Mouse (Mus musculus): ENCODE measurements around the gene Cc2d1a.

The Cc2d1a gene

DNA sequence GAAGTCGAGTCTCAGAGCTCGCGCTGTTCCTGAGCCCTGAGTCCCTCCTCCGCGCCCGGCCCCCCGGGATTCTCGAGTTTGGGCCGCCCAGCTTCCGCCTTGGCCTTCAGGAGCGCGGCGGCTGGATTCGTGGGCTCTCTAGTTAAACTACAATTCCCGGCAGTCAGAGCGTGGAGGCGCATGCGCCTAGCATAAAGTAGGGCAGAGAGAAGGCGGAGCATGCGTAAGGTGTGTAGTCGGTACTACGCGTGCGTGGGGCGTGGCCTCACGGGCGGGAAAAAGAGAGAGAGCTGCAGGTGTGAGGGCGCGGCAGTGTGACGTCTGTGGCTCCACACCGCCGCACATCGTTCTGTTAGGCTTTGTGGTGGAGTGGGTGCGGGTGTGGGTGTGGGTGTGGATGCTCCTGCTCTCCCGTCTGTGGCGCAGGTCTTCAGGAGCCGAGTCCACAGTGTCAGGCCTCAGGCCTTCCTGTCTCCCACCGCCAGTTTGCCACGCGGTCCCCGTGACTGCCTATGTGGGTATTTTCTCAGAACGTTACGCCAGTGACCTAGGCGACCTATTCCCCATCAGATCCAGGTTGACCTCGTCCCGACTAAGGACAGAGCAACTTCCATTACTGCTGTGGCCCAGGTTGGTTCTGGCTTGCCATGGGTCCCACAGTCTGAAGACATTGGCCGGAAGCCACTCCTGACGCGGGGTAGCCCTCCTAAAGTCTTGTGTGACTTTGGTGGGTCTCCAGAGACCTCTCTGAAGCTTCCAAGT, at the start of gene Cc2d1a, which contains the start of gene 4930432K21Rik:
Cc2d1a (minus strand) TSS at position 168 of the 762 bp plus-strand sequence.
4930432K21Rik (plus strand) TSS at position 257 of the 762 bp plus-strand sequence.
- DNase-seq (ENCODE audit: low read depth, low spot score): peak; percentile 99

DNA sequence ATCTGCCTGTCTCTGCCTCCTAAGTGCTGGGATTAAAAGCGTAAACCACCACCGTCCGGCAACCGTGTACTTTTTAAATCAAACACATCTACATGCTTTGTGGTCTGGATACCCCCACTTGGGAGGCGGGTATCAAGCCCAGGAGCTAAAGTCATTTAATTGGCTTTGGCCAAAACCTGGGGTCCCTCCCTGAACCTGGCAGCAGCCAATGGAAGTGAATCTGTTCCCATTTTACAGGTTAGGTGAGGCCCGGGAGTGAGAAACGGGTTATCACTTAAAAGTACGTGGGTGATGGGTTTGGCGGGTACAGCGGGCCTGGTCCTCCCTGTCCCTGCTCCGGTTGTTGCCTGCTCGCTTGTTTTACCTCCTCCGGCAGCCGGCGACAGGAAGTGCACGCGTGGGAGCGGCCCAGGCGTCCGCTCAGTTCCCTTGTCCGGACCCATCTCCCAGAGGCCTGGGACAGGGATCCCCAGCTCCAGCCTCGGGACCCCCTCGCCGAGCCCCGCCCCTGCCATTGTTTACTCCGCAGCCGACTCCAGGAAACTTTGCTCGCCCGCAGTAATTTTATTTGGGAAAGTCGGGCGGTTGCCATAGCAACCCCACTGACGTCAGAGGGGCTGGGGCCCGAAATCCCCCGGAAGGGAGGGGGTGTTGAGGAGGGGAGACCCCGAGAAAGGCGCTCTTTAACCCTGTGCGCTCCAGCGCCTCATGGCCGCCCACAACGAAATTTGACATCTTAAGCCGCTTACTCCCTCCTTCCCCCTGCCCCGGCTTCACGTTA, 49.6 kb upstream of the Cc2d1a start:
- peak; percentile 39 for DNase-seq (ENCODE audit: low read depth, low spot score)

DNA sequence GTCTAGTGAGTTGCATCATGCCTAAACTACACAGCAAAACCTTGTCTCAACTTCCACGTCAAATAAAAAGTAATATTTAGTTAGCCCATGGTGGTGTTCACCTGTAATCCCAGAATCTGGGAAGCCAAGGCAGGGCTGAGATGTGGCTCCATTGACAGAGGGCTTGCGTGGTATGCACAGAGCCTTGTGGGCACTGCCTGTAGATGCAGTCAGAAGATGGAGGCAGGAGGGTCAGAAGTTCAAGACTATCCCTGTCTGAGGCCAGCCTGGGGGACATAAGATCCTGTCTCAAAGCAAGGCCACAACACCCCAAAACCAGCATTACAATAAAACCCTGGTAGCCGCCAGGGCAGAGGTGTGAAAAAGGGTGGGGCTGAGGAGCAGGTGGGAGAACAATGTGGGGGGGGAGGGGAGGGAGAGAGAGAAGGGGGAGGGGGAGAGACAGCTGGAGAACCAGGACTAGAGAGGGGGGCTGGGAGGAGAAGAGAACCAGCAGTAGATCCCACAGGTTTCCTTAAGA, 46.5 kb upstream of the Cc2d1a start:
- DNase-seq (ENCODE audit: low read depth, low spot score): no peak

DNA sequence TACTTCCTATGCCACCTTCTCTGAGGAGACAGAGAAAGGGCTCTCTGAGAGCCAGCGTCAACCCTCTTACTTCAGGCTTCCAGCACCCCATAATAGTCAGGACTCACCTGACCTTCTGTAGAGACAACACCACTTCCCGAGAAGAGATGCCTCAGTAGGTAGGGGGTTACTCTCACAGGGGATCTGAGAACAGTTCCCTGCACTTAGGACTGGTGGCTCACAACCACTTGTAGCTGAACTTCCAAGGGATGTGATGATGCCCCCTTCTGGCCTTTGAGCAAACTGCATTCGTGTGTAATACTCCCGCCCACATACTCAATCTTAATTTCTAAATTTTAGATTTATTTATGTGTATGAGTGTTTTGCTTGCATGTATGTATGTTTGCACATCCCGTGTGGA, 45.8 kb upstream of the Cc2d1a start:
- peak; percentile 38 for DNase-seq (ENCODE audit: low read depth, low spot score)

DNA sequence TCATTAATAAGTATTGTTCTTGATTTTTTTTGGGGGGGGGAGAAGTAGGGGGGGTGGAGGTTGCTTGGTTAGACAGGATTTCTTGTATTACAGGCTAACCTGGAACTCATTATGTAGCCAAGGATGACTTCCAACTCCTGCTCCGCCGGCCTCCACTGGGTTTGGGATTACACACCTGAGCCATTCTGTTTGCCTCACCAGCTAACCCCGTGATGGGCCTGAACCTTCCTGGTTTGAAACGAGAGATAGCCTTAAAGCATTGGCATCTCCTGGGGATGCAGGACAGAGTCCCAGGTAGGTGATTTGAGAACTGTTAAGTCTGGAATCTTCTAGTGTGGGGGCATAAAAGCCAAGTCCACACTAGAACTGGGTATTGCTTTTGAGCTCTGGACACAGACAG, 45.4 kb upstream of the Cc2d1a start:
- DNase-seq (ENCODE audit: low read depth, low spot score): no peak

DNA sequence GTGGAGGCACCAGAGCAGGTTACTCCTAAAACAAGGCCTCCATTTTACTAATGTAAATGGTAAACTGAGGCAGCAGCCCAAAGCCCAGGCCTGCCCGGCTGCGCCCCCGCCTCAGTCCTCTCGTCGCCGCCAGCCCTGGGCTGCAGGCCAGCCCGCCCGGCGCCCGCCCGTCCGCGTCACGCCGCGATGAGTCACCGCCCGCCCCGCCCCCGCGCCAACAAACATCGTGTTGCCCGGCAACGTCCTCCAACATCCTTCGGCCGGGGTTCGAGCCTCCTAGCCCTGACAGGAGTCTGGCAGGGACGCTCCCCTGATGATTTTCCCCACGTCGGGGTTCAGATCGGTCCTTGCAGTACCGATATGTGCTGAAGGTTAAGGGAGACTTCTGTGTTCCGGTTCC, 44.8 kb upstream of the Cc2d1a start:
- no peak for DNase-seq (ENCODE audit: low read depth, low spot score)

DNA sequence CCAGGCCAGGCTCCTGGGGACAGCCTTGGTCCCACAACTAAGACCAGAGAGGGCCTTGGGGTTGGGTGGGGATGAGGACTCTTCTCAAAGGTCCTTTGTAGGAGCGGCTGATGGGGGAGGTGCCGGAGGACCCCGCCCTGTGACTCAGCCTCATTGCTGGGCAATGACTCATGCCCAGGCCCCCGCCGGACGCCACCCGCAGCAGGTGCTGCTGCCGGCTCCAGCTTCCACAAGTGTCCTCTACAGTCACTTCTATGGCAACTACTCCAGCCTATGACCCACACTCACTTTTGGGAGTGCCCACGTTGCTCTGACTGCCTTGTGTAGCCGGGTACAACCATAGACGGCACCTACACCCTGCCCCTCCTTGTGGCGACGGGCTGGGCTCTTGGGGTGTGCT, 44.3 kb upstream of the Cc2d1a start:
- no peak for DNase-seq (ENCODE audit: low read depth, low spot score)

DNA sequence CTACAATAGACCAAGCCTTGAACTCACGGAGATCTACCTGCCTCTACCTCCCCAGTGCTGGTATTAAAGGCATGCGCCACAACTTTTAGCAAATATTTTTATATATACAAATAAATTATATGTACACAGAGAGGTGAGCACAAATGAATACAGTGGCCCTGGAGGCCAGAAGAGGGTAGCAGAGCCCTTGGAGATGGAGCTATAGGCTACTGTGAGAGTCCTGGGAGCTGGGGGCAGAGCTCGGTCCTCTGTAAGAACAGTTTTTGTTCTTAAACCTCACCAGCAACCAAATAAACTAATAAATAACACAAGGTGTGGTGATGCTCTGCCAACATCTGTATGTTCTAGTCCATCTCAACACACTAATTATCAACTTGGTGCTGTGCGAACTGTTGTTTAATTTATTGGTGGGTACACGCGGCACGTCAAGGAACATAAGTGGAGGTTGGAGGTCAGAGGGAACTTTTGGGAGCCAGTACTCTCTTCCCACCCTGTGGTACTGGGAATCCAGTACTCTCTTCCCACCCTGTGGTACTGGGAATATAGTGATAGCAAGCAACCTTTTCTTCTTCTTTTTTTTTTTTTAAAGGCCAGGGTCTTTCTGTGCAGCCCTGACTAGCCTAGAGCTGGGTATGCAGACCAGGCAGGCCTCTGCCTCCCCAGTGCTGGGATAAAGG, 42.6 kb upstream of the Cc2d1a start:
- DNase-seq (ENCODE audit: low read depth, low spot score): peak; percentile 45

DNA sequence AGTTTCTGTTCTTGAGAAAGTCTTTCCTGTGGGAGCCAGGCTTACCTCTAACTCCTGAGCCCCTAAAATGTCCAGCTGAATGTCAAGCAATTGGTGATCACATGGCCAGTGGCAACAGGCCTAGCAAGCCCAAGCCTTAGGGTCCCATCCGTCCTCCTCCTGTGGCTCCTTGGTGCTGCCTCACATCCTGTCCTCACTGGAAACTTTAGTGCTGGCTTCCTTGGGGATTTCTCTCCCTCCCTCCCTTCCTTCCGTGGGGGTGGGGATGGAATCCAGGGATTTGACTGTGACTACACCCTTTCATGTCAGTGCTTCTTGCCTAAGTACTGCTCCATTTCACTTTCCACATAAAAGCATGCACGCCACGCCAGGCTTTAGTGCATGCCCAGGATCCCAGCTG, 41.9 kb upstream of the Cc2d1a start:
- no peak for DNase-seq (ENCODE audit: low read depth, low spot score)

DNA sequence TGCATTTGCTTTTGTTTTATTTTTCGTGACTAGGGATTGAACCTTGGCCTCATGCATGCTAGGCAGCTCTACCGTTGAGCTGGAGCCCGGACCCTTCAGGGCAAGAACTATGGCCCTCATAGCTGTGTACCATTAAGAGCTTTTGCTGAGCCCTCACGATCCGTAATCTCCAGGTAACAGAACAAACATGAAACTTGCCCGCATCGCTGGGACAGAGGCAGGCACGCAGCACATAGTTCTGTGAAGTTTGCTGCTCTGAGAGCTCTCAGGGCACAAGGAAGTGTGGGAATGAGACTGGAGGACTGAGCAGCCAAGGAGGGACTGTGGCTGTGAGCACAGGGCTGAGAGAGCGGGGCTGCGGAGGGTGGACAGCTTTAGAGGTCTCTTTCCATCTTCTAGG, 40.9 kb upstream of the Cc2d1a start:
- DNase-seq (ENCODE audit: low read depth, low spot score): no peak

DNA sequence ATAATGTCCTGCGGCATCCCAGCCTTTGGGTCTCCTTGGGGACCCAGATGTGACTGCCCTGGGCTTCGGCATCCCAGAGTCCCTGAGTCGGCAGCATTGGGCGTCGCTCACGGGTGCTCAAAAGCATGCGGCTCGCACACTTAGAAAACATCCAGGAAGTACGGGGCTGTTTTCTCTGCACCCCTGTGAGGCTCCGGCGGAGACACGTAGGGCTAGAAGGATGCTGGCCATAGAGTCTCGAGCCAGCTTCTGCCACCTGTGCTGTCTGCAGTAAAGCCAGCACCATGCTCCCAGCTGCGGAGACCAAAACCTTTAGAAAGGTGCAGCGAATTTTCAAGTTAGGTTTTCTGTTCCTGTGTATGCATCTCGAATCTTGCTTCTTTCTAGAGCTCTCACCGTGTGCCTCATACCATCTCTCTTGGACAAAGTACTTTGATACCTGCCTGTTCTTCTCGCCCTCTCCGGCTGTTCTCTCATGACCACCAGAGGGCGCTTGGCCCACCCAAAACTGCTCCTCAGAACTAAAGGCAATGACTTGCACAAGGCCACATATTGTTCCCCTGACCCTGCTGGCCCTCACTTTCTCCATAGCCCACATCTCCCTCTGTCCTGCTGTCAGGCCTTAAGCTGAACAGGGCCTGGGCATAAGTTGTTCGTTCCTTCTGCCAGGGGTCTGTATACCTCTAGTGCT, 39.5 kb upstream of the Cc2d1a start:
- DNase-seq (ENCODE audit: low read depth, low spot score): peak; percentile 91

DNA sequence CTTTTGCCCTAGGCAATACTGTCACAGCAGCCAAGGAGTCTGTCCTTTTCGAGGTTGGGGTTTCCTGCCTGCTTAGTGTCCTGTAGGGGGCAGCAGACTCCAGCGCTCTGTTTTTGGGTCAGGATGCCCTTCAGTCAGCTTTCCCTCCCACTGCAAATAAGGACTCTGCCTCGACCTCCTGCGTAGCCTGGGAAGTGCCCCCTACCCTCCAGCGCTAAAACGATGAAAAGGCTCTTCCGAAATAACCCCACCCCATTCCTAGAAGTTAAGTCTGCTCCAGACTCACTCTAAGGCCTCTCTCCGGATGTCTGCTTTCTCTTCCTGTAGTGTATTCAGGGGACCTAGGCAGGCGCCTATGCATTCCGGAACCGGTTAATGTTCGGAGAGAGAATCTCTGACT, 38.8 kb upstream of the Cc2d1a start:
- DNase-seq (ENCODE audit: low read depth, low spot score): peak; percentile 88

DNA sequence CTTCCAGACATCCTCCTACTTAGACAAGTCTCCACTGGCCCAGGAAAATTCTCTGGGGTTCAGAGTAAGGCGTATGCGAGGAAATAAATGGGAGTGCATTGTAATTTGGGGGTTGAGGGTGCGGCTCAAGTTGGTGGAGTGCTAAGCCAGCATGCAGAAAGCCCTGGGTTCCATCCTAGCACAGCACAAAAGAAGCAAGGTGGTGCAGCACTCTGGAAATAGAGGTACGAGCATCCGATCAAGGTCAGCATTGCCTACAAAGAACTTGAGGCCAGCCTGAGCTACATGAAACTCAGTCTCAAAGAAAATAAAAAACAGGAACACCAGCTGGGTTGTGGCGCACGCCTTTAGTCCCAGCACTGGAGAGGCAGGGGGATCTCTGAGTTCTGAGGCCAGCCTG, 37.4 kb upstream of the Cc2d1a start, which contains the start of gene Nanos3:
Nanos3 (minus strand) TSS at position 101 of the 400 bp plus-strand sequence.
- no peak for DNase-seq (ENCODE audit: low read depth, low spot score)

DNA sequence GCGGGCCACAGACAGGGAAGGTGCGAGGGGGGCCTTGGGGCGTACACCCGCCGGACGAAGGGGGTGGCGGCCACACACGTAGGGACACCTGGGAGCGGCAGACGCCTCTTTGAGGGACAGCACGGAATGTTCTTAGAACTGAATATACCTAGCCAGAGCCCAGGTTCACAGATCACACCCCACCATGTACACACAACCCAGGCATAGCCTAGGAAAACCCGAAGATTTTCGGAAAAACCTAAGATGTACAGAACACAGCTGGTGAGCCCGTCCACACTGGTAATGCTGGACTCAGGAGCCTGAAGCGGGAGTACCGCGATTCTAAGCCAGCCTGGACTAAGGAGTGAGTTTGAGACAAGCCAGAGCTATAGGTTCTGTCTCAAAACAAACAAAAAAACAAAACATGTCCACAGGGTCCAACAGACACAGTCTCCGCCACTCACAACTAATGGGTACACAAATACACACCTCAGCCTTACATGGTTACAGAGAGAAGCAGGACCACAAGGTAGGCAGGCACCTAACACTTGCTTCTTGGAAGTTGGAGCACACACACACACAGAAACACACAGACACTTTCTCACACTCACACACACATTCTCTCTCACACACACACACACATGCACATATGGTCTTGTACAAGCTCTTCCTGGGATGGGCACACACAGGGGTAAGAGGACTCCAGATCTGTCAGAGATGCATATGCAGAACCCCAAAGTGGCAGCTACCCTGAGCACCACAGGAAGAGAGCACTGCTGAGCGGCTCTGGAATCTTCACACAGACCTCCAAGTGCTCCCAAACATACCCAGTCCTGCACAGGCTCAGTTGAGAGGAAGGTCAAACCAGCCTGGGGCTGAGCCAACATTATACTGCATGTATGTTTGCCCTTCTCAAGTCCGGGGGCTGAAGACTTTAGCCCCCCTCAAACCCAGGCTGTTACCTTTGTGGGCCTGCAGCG, 36.6 kb upstream of the Cc2d1a start:
- DNase-seq (ENCODE audit: low read depth, low spot score): no peak

DNA sequence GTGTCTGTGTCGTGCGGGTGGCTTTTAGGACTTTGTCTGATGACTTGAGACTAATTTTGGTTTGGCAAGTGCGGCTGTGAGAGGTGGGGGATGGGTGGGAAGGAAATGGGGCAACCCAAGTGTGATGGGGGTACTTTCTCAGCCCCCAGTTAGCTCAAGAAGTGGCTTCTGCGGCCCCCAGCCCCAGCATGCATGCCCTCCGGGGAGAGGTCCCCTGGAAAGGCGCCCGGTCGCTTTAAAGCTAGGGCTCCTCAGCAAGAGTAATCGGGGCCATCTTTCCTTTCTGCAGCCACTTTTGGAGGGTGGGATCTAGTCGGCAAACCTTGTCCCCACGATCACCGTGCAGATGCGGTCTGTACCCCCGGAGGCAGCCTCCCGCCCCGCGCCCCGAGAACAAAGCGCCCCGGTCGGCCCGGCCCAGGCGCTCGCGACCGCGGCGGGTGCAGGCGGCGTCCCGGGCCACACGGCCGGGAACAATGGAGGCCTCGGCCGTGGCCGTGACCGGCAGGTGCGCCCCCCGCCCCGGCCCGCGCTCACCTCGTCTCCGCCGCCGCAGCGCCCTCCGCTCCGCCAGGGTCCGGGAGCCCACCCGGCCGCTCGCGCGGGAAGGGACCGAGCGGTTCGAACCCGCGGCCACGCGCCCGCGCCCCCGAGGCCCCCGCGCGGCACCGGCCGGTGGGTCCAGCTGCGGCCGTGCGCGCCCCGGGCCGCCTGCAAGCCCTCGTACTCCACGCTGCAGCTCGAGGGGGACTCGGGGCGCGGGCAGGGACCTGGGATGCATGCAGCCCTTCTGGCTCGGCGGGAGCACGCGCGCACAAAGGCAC, 35.7 kb upstream of the Cc2d1a start:
- DNase-seq (ENCODE audit: low read depth, low spot score): no peak

DNA sequence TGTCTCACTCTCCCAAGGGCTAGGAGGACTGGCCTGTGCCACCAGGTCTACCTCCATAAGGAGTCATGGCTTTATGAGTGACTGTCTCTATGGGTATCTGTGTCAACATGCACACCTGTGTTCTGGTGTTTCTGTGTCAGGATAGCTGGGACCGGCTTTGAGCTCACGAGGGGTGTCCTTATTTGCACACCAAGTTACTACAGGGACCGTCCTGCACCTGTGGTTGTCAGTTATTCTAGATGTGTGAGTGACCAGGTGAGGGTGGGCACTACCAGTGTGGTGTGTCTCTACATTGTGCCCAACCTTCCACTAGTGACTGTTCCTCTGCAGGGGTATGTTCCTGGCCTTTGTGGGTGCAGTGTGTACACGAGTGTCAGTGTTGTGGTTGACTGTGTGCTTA, 35.1 kb upstream of the Cc2d1a start:
- DNase-seq (ENCODE audit: low read depth, low spot score): no peak

DNA sequence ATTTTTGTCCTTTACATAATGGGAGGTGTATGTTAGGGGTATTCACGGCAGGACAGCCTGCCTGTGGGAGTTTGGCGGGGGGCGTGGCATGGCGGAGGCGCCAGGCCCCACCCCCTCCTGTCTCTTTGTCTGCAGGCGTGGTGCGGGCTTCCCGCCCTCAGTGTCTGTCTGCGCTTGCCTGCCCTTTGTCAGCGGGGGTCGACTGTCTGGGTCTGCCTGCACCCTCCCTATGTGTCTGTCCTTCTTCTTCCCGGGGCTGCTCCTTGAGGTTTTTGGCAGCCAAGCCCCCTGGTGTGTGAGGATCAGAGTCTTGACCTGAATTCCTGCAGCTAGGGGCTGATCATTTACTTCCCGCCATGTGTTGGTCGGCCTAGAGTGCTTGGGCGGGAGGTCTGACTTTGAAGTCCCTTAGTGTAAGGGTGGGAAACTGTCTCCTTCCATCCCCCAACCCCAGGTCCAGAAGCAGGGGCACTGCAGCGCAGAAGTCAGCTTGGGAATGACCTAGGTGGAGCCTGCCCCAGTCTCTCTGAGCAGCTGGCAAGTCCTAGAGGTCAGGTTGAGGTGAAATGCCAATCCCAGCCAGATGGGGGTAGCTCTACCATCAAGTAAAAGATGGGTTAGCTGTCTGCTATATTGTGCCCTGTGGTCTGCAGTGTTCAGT, 32.9 kb upstream of the Cc2d1a start:
- no peak for DNase-seq (ENCODE audit: low read depth, low spot score)

DNA sequence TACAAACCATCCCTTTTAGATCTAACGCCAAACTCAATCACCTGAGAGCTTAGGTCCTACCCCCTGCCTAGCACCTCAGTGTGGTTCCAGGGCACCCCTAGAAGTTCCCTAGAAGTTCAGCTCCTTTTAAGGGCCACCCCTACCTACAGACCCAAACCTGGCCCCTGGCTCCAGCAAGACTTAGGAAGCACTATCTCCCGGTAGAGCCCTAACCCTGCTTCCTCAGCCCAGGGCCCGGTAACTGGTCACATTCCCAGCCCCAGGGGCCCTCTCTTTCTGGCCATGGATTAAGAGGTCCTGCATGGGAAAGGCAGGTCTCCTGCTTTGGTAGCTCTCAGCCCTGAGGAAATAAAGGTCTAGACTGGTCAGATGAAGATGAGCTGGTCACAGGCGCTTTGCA, 32.2 kb upstream of the Cc2d1a start:
- DNase-seq (ENCODE audit: low read depth, low spot score): no peak

DNA sequence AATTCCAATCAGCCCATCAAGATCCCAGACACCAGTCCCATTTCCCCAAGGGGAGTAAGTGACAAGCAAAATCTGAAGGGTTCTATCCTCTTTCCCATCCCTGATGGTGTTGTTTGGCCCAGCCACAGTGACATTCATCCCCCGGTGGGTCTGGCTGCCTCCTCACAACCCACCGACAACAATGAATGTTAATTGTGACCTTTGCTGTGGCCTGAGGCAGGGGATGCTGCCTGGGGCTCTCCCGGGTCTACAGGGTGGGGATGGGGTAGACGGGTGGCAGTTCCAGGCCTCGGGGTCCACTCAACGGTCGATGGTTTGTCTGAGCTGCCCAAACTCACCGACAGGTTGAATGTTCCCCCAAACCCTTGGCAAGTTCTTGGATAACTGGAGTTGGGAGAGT, 30.9 kb upstream of the Cc2d1a start:
- no peak for DNase-seq (ENCODE audit: low read depth, low spot score)
